Mouse (Mus musculus) liver (tissue): ENCODE results near the gene Gm4141.
"Not testable (repeated sequence)": the region's sequence is repeated elsewhere in the genome, so short reads cannot be mapped to it uniquely, and the experiment has no call there.

Experiments
- DNase-seq: peaks from one replicate; pipeline ENCODE4 v3.0.0-alpha.2; 2020; ENCODE audit warnings: mixed read lengths

The Gm4141 gene

GRCm38 (mm10) chr7:20576141-20576540, at the start of gene Gm4141:
TSS of gene Gm4141 (minus strand) at chr7:20576241.
- not testable (repeated sequence) for DNase-seq

- not testable (repeated sequence) for DNase-seq
Observed at GRCm38 (mm10) chr7:20598921-20599320, 22.9 kb upstream of the Gm4141 start, which contains the start of gene Gm4513. TSS of gene Gm4513 (minus strand) at chr7:20599021.

- DNase-seq = not testable (repeated sequence)
Observed at GRCm38 (mm10) chr7:20545657-20546056, 30.4 kb downstream of the Gm4141 start, which contains the start of gene Gm5726. TSS of gene Gm5726 (minus strand) at chr7:20545757.

DNA sequence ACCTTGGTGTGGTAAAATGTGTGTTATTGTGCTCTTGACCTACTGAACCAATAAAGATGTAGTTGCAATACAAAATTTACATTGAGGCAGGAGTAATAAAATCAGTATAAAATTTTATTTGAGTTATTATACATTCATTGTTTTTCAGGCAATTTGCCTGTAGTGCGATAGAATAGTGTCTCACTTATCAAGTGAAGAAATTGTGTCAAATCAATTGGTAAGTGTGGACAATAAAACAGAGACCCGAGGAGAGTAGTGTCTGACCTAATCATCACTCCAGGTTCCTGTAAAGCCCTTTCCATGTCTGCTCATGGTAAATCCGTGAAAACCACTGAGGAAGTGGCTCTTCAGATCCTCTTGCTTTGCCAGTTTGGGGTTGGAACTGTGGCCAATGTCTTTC, 42.5 kb downstream of the Gm4141 start, which contains the start of gene Vmn1r104:
Gene Vmn1r104, plus strand, starts transcription at position 301 of the 400 bp plus-strand sequence.
- not testable (repeated sequence) for DNase-seq
